Mouse (Mus musculus): ENCODE measurements at regions not wholly inside any gene's neighbourhood (a gene's known extent, or its start where the extent isn't known, plus 50 kb on each side); places are given as distances from the start of the nearest gene placed in this dataset.
"Not testable (repeated sequence)": the region's sequence is repeated elsewhere in the genome, so short reads cannot be mapped to it uniquely, and the experiment has no call there.

- Histone ChIP-seq H3K27me3 (ENCODE audit: insufficient read depth, poor library complexity, severe bottlenecking) (no peaks in the 10 kb centered on the region), H3K4me3 (no peak overlapping the region), H3K27ac (no peak overlapping the region), H3K9me3 (no peaks in the 10 kb centered on the region), H3K36me3 (no peaks in the 10 kb centered on the region), H3K4me1 (replicated peaks) (0 out of 2 replicates have a peak, but pooled peaks cover 2% of the 10 kb centered on the region)
- 88% methylated on average over 4 of the region's 4 CpGs for WGBS
- DNase-seq (ENCODE audit: low spot score) = no peak
Measured at GRCm38 (mm10) chr3:57940504-57941381, 92.9 kb upstream of the Pfn2 start.

- Histone ChIP-seq H3K27ac (no peak overlapping the region), H3K9me3 (0 out of 2 replicates have a peak, but pooled peaks cover 3% of the 10 kb centered on the region), H3K4me1 (replicated peaks) (0 out of 2 replicates have a peak, but pooled peaks cover 2% of the 10 kb centered on the region), H3K36me3 (no peaks in the 10 kb centered on the region), H3K27me3 (ENCODE audit: insufficient read depth, poor library complexity, severe bottlenecking) (no peaks in the 10 kb centered on the region), H3K4me3 (no peak overlapping the region)
- WGBS = 81% methylated on average over 2 of the region's 2 CpGs
- no peak for DNase-seq (ENCODE audit: low spot score)
Measured at GRCm38 (mm10) chr3:57944698-57945097, 96.8 kb upstream of the Pfn2 start.

GRCm38 (mm10) chr3:57945765-57946164 is 97.9 kb upstream of the Pfn2 start:
- DNase-seq (ENCODE audit: low spot score) = no peak
- 87% methylated on average over 5 of the region's 5 CpGs for WGBS
- Histone ChIP-seq H3K9me3 (0 out of 2 replicates have a peak, but pooled peaks cover 3% of the 10 kb centered on the region), H3K4me1 (replicated peaks) (peaks cover 6% of the 10 kb centered on the region), H3K4me3 (no peak overlapping the region), H3K27ac (no peak overlapping the region), H3K27me3 (ENCODE audit: insufficient read depth, poor library complexity, severe bottlenecking) (no peaks in the 10 kb centered on the region), H3K36me3 (no peaks in the 10 kb centered on the region)

DNA sequence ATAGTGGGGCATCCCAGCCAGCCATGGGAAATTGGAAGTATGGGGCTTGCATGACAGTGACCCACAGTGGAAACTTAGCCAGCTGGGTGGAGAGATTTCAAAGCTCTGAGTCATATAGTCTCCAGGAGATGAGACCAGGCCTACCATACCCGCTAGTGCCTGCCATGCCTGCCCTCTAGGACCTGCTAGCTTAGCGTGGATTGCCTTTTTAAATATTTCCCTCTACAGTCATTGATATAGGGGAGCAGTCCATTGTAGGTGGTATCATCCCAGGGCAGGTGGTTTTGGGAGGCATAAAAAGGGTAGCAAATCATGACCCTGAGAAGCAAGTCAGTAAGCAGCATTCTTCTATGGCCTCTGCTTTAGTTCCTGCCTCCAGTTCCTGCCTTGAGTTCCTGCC is 99.5 kb upstream of the Pfn2 start:
- Histone ChIP-seq H3K4me3 (no peak overlapping the region), H3K27me3 (ENCODE audit: insufficient read depth, poor library complexity, severe bottlenecking) (no peaks in the 10 kb centered on the region), H3K4me1 (replicated peaks) (peaks cover 22% of the 10 kb centered on the region), H3K36me3 (no peaks in the 10 kb centered on the region), H3K9me3 (0 out of 2 replicates have a peak, but pooled peaks cover 3% of the 10 kb centered on the region), H3K27ac (no peak overlapping the region)
- DNase-seq (ENCODE audit: low spot score) = no peak
- WGBS = 89% methylated on average over 2 of the region's 2 CpGs

DNA sequence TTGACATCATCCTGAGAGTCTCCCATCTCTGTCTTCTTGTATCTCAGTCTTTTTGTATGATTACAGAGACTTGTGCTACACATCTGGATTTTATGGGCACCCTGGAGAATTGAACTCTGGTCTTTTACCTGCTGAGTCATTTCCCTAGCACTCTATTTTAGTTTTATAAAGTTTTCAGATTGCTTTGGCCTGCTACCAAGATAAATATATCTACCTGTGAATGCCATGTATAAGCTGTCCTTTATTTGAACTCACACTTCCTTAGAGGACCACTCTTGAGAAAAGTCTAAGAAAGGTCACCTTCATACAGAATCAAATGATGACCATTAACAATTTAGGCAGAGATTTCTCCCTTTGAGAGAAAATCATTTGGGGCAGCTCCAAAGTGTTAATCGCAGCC is 100.8 kb upstream of the Pfn2 start:
- no peak for DNase-seq (ENCODE audit: low spot score)
- 91% methylated on average over 1 of the region's 1 CpGs for WGBS
- Histone ChIP-seq H3K27me3 (ENCODE audit: insufficient read depth, poor library complexity, severe bottlenecking) (no peaks in the 10 kb centered on the region), H3K4me3 (no peak overlapping the region), H3K36me3 (no peaks in the 10 kb centered on the region), H3K4me1 (replicated peaks) (peaks cover 23% of the 10 kb centered on the region), H3K27ac (no peak overlapping the region), H3K9me3 (0 out of 2 replicates have a peak, but pooled peaks cover 3% of the 10 kb centered on the region)

DNA sequence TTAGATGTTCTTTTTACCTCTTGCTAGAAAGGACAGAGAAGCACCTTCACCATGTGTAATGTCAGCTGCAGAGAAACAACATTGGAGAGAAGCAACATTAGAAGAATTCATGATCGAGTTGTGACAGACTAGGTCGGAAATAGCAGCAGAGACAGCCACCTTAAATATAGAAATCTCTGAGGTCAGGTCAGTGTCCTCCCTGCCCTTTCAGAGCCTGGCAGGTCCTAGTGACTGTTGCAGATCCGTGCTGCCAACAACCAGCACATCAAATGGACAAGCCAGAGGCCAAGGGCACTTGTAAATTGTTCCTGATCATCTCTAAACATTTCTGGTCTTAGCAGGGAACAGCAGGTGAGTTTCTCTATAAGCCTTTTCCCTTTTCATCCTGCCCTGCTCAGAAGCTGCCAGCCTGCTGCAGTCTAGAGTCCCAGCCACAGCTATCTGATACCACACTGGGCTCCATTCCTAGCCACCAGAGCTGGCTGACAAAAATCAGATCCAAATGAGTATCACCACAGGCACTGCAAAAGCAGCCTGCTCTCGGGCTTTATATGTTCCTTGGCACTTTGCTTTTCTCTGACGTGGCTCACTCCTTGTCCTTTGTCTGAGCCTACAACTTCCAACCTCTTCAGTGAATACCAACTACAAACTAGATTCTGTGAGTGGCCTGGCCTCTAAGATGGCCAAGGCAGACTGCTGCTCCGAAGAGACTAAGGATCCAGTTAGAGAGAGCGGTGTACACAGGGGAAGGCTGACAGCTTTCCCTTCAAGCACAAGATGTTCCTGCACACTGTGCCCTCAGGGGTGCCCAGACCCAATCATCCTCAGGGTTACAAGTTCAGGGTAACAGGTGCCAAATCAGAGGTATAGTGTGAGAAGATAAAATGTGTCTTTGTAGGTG is 102.8 kb upstream of the Pfn2 start:
- WGBS = 65% methylated on average over 7 of the region's 7 CpGs
- Histone ChIP-seq H3K9me3 (0 out of 2 replicates have a peak, but pooled peaks cover 3% of the 10 kb centered on the region), H3K4me3 (no peak overlapping the region), H3K27me3 (ENCODE audit: insufficient read depth, poor library complexity, severe bottlenecking) (no peaks in the 10 kb centered on the region), H3K36me3 (no peaks in the 10 kb centered on the region), H3K4me1 (replicated peaks) (peaks cover 21% of the 10 kb centered on the region), H3K27ac (peak overlapping the region; percentile 57)
- DNase-seq (ENCODE audit: low spot score) = no peak

DNA sequence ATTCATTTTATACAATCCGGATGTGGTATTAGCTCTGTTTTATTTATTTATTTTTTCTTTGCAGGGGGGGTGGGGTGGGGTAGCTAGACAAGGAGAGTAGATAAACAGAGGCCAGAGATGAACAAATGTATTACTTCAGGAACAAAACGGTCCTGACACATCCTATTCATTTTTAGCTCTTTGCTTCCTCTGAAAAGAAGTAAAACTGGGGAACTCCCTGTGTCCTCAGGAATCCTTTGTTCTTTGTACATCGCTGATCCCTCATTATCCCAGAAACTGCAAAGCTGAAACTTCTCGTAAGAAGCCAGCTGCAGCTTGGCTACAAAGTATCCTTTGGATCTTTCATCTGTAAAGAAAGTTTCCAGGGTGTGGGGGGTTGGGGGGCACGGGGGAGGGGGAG is 103.6 kb upstream of the Pfn2 start:
- 15% methylated on average over 5 of the region's 5 CpGs for WGBS
- no peaks in the 10 kb centered on the region for H3K27me3 ChIP-seq (ENCODE audit: insufficient read depth, poor library complexity, severe bottlenecking)
- no peak overlapping the region for H3K4me3 ChIP-seq
- peaks cover 21% of the 10 kb centered on the region for H3K4me1 ChIP-seq (replicated peaks)
- 0 out of 2 replicates have a peak, but pooled peaks cover 3% of the 10 kb centered on the region for H3K9me3 ChIP-seq
- peak overlapping the region; percentile 57 for H3K27ac ChIP-seq
- DNase-seq (ENCODE audit: low spot score) = no peak
- H3K36me3 ChIP-seq = no peaks in the 10 kb centered on the region

GRCm38 (mm10) chr3:57957352-57957751 is 109.5 kb upstream of the Pfn2 start:
- Histone ChIP-seq H3K4me3 (no peak overlapping the region), H3K9me3 (peaks cover 5% of the 10 kb centered on the region; the same call in 1 of the 2 replicates), H3K27ac (no peak overlapping the region), H3K4me1 (replicated peaks) (peaks cover 1% of the 10 kb centered on the region; the same call in 1 of the 2 replicates), H3K27me3 (ENCODE audit: insufficient read depth, poor library complexity, severe bottlenecking) (no peaks in the 10 kb centered on the region), H3K36me3 (no peaks in the 10 kb centered on the region)
- WGBS = 87% methylated on average over 4 of the region's 4 CpGs
- no peak for DNase-seq (ENCODE audit: low spot score)

GRCm38 (mm10) chr3:57963965-57964364 is 116.1 kb upstream of the Pfn2 start:
- no peak overlapping the region for H3K27ac ChIP-seq
- H3K36me3 ChIP-seq = no peaks in the 10 kb centered on the region
- WGBS = 90% methylated on average over 7 of the region's 7 CpGs
- no peak overlapping the region for H3K4me3 ChIP-seq
- H3K27me3 ChIP-seq (ENCODE audit: insufficient read depth, poor library complexity, severe bottlenecking) = no peaks in the 10 kb centered on the region
- no peak for DNase-seq (ENCODE audit: low spot score)
- H3K4me1 ChIP-seq (replicated peaks) = no peaks in the 10 kb centered on the region
- H3K9me3 ChIP-seq = peaks cover 5% of the 10 kb centered on the region; the same call in 1 of the 2 replicates

DNA sequence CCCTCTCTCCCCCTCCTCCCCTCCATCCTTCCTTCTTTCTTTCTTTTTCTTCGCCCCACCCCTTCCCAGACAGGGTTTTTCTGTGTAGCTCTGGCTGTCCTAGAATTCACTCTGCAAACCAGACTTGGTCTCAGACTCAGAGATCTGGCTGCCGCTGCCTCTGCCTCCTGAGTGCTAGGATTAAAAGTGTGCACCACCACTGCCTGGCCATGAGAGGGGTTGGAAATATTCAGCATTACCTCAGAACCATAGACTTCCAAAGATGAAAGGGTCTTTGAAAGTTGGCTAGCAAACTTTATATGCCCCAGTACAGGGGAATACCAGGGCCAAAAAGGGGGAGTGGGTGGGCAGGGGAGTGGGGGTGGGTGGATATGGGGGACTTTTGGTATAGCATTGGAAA is 122.7 kb upstream of the Pfn2 start:
- H3K36me3 ChIP-seq; DNase-seq (ENCODE audit: low spot score); H3K27me3 ChIP-seq (ENCODE audit: insufficient read depth, poor library complexity, severe bottlenecking); H3K9me3 ChIP-seq; H3K4me3 ChIP-seq; H3K27ac ChIP-seq: not testable (repeated sequence)
- H3K4me1 ChIP-seq (replicated peaks) = peaks cover 26% of the 10 kb centered on the region
- 83% methylated on average over 2 of the region's 2 CpGs for WGBS

DNA sequence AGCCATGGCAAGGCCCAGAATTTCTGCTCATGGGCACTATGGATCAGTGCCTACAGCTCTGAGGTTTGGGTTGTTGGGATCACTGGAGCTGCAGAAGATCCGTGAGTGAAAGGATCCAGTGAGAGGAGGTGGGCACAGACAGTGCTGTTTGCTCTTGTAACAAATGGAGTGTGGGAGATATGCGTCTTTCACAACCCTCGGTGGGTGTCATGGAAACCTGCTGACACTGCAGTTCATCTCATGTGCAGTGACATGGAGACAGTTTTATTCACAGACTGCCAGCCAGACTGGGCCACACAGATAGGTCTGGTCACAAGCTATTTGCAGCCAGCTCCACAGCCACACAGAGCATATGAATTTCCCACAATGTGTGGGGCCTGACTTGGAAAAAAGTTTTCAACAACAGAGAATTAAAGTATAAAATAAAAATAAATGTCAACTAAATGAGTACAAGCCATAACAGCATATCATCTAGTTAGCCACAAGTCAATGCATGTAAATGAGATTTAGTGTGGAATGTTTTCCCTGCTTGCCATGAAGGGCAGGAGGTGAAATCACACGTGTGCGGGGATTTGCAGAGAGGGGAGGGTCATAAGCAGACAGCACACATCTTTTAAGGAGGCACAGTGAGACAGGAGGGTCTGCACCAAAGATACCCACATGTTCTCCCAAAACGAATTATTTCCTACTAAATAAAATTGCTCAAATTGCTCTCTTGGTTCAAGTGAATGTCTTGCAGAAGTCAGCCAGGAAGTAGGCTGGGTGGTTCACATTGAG is 124.8 kb upstream of the Pfn2 start:
- WGBS = 46% methylated on average over 6 of the region's 6 CpGs
- Histone ChIP-seq H3K4me3 (no peak overlapping the region), H3K27ac (peak overlapping the region; percentile 66), H3K4me1 (replicated peaks) (peaks cover 28% of the 10 kb centered on the region), H3K36me3 (no peaks in the 10 kb centered on the region), H3K9me3 (no peaks in the 10 kb centered on the region), H3K27me3 (ENCODE audit: insufficient read depth, poor library complexity, severe bottlenecking) (no peaks in the 10 kb centered on the region)
- peak; percentile 21 for DNase-seq (ENCODE audit: low spot score)

DNA sequence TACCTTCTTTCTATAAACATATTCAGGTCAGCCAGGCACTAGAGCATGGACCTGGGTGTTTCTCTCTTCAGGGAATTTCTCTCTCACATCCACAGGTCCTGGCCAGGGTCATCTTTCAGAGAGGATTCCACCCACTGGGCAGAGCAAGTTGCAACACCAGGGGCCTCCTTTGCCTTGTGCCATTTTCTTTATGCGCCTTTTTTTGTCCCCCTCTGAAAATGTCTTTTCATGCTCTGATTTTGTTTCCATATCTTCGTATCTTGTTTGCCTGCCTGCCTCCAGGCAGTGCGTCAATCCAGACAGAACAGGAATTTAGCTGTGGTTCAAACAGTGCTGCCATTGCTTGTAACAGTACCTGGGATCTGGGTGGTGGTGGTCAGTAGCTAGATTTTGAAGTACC is 125.7 kb upstream of the Pfn2 start:
- no peaks in the 10 kb centered on the region for H3K9me3 ChIP-seq
- no peak overlapping the region for H3K4me3 ChIP-seq
- H3K4me1 ChIP-seq (replicated peaks) = peaks cover 28% of the 10 kb centered on the region
- no peak for DNase-seq (ENCODE audit: low spot score)
- H3K27me3 ChIP-seq (ENCODE audit: insufficient read depth, poor library complexity, severe bottlenecking) = no peaks in the 10 kb centered on the region
- H3K36me3 ChIP-seq = no peaks in the 10 kb centered on the region
- WGBS = 71% methylated on average over 3 of the region's 3 CpGs
- no peak overlapping the region; the same call in 1 of the 2 replicates for H3K27ac ChIP-seq

All from hindbrain, embryonic 10.5 days (tissue).